Mouse (Mus musculus) right cerebral cortex, postnatal 4 days (tissue): ENCODE measurements around the gene 4933405L10Rik.

Source experiments
- DNase-seq: peaks from one replicate; pipeline ENCODE4 v3.0.0-alpha.2; 2022

The 4933405L10Rik gene

GRCm38 (mm10) chr8:105707498-105708403 lies at the start of gene 4933405L10Rik, which contains the start of gene Enkd1:
Gene 4933405L10Rik (plus strand): TSS chr8:105707655.
Gene Enkd1 (minus strand): TSS chr8:105708210.
- peak; percentile 82 for DNase-seq

- no peak for DNase-seq
Measured at GRCm38 (mm10) chr8:105661167-105661566, 46.3 kb upstream of the 4933405L10Rik start.

- no peak for DNase-seq
Measured at GRCm38 (mm10) chr8:105677891-105678290, 29.6 kb upstream of the 4933405L10Rik start.

GRCm38 (mm10) chr8:105685325-105685724 lies 22.1 kb upstream of the 4933405L10Rik start:
- no peak for DNase-seq

- no peak for DNase-seq
Measured at GRCm38 (mm10) chr8:105685796-105686308, 21.6 kb upstream of the 4933405L10Rik start, which contains the start of gene Carmil2. Gene Carmil2 (plus strand): TSS chr8:105686274.

GRCm38 (mm10) chr8:105686551-105686950 lies 20.9 kb upstream of the 4933405L10Rik start:
- DNase-seq, result no peak

GRCm38 (mm10) chr8:105687512-105687911 lies 19.9 kb upstream of the 4933405L10Rik start:
- DNase-seq, result no peak

GRCm38 (mm10) chr8:105688242-105688752 lies 19.2 kb upstream of the 4933405L10Rik start:
- no peak for DNase-seq

GRCm38 (mm10) chr8:105689256-105689982 lies 18.0 kb upstream of the 4933405L10Rik start:
- no peak for DNase-seq

GRCm38 (mm10) chr8:105689983-105690360 lies 17.5 kb upstream of the 4933405L10Rik start:
- no peak for DNase-seq

GRCm38 (mm10) chr8:105690978-105691377 lies 16.5 kb upstream of the 4933405L10Rik start:
- DNase-seq, result no peak

- no peak for DNase-seq
Measured at GRCm38 (mm10) chr8:105692449-105693182, 14.8 kb upstream of the 4933405L10Rik start.

GRCm38 (mm10) chr8:105693648-105694047 lies 13.8 kb upstream of the 4933405L10Rik start:
- DNase-seq, result peak; percentile 85

- peak; percentile 66 for DNase-seq
Measured at GRCm38 (mm10) chr8:105694051-105694799, 13.2 kb upstream of the 4933405L10Rik start.

- no peak for DNase-seq
Measured at GRCm38 (mm10) chr8:105695080-105695780, 12.2 kb upstream of the 4933405L10Rik start.

GRCm38 (mm10) chr8:105697196-105697780 lies 10.2 kb upstream of the 4933405L10Rik start:
- no peak for DNase-seq

- DNase-seq, result no peak
Measured at GRCm38 (mm10) chr8:105698734-105699133, 8.7 kb upstream of the 4933405L10Rik start.

GRCm38 (mm10) chr8:105699488-105700215 lies 7.8 kb upstream of the 4933405L10Rik start:
- DNase-seq, result no peak

GRCm38 (mm10) chr8:105700566-105700965 lies 6.9 kb upstream of the 4933405L10Rik start:
- peak; percentile 50 for DNase-seq
